16 mouse cellular contexts compared by ENCODE assay signal in the genomic region with DNA sequence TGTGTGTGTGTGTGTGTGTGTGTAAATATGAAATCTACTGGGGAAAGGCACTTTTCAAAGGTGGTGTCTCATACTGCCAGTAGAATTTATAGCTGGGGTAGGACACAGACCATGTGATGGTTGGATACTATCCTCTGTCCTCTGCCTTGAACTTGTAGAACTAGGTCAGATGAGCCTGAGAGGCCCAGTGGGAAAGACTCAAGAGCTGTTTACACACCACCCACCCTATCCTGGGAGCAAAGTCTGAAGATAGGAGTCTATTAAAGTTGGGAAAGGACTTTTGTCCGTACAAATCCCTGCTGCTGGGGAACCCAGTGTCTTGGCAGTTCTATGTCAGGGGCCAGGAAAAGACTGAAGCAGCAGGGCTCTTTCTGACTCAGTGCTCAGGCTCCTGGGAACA. TPM values are rescaled to one million over a fixed set of nuclear protein-coding genes. Genes with fewer than 3 reads are reported as not detected.
"Had no signal": no experiment of that assay in that cellular context is flagged by ENCODE, and none has a peak within 500 bp of the region (broad histone marks: within the 10 kb centered on the region; RNA-seq: fewer than 3 reads in every experiment).

No protein-coding gene starts in this region.

- H3K4me1 ChIP-seq: limb, embryonic 15.5 days had no signal

- H3K27ac ChIP-seq: hindbrain, postnatal 0 days; kidney, postnatal 0 days; limb, embryonic 15.5 days; liver, embryonic 14.5 days; macrophage had no signal

- H3K36me3 ChIP-seq: limb, embryonic 15.5 days had no signal

- H3K27me3 ChIP-seq: limb, embryonic 15.5 days had no signal

- H3K4me2 ChIP-seq: limb, embryonic 15.5 days; lung, embryonic 14.5 days; midbrain, embryonic 11.5 days had no signal

- H3K9me3 ChIP-seq: limb, embryonic 15.5 days had no signal

- ATAC-seq: hindbrain, postnatal 0 days; midbrain, embryonic 16.5 days had no signal

- DNase-seq: kidney, adult 11 months; kidney, adult 9 months; kidney, postnatal 36 days; lung, embryonic 14.5 days; lung, postnatal 14 days; right cerebral cortex, adult 18-20 months; thymus, postnatal 36 days had no signal

- H3K9ac ChIP-seq: limb, embryonic 15.5 days; liver, embryonic 14.5 days; lung, embryonic 14.5 days had no signal

- H3K4me3 ChIP-seq: limb, embryonic 15.5 days; megakaryocyte, embryonic 14.5 days had no signal

RNA-seq across cellular contexts. Expression of gene Myo3b, which starts 3.6 kb away (rescaled TPM):
- polyA plus RNA-seq: limb, embryonic 11.5 days; limb, embryonic 15.5 days; liver, embryonic 14.5 days; macrophage; midbrain, embryonic 11.5 days had no signal
